8 mouse cellular contexts compared by ENCODE assay signal in the genomic region with DNA sequence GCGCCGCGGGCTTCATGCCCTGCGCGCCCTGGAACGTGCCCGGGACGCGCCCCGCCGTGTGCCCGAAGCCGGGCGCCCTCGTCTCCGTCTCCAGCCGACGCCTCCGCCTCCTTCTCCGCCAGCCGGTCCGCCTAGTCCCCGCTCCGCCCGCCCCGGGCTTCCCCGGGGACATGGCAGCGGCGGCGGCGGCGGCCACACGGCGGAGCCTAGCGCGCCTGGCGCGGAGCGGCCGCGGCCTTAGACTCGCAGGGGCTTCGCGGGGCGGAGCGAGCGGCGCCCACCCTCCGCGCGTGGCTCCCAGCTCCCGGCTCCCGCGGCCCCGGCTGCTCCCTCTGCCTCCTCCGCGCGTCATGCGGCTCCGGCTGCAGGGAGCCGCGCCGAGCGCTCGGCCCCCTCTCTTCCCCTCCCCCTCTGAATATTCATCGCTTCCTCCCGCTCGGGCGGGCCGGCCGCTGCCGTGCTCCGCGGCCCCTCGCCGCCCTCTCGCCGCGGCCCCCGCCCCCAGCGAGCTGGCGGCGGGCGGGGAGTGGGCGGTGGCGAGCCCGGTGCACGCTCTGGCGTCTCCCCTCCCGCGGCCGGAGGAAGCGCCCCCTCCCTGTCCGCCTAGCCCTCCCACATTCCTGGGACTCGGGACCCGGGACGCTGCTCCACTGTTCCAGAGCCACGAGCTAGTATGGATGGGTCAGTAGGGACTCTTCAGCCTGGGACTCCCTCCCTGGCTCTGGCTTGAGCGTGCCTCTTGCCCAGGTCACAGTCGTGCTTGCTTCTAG. TPM values are rescaled to one million over a fixed set of nuclear protein-coding genes. Genes with fewer than 3 reads are reported as not detected.
DNase-seq lines count a peak whose midpoint lies in the region; ATAC-seq and TF ChIP-seq lines count a peak whose summit lies in the region.

TSS of gene Ptprj (minus strand) at position 412 of the 770 bp plus-strand sequence.

- ATAC-seq in hindbrain, embryonic 15.5 days (ENCODE audit: low FRiP score, low read depth) = peak; percentile 85

- H3K9me3 ChIP-seq in hindbrain, embryonic 15.5 days = no peaks in the 10 kb centered on the region

- peak within 1 kb of the TSS; percentile 83 for H3K9ac ChIP-seq in hindbrain, embryonic 15.5 days

- peaks cover 24% of the 10 kb centered on the region for H3K4me1 ChIP-seq in hindbrain, embryonic 15.5 days (replicated peaks)

- intact Hi-C loops in left cerebral cortex, adult 2 months (cut with DNase I) = loop anchor here (2.0 kb wide), 4 partner anchors 32 to 106 kb away; no protein-coding TSS in a partner anchor

- no peaks in the 10 kb centered on the region for H3K27me3 ChIP-seq in hindbrain, embryonic 15.5 days

- peak within 1 kb of the TSS; percentile 69 for H3K4me2 ChIP-seq in hindbrain, embryonic 15.5 days

- WGBS in hindbrain, embryonic 15.5 days = under 1% methylated on average over 72 of the region's 100 CpGs

- peak; percentile 81 for DNase-seq in ZHBTc4 (ENCODE audit: low read depth, low spot score)
- peak; percentile 61 to 67 for DNase-seq in cerebellum, postnatal 36 days
- DNase-seq in gastrocnemius, adult 8-10 months (ENCODE audit: low spot score in 2 of 2) = peak; percentile 33 to 38
- DNase-seq in left cerebral cortex, adult 2 months (ENCODE audit: extremely low spot score in 1 of 2, low spot score in 2 of 2) = peak; percentile 69 to 77
- peak; percentile 83 to 90 for DNase-seq in lung, postnatal 4 days
- peak; percentile 83 for DNase-seq in retina, postnatal 1 day
- peak; percentile 61 for DNase-seq in urinary bladder, postnatal 25 days (ENCODE audit: low spot score)

- H3K4me3 ChIP-seq in hindbrain, embryonic 15.5 days = peak within 1 kb of the TSS; percentile 71
- peak within 1 kb of the TSS; percentile 97 for H3K4me3 ChIP-seq in left cerebral cortex, adult 2 months

- H3K36me3 ChIP-seq in hindbrain, embryonic 15.5 days = no peaks in the 10 kb centered on the region

- peak within 1 kb of the TSS; percentile 89 for H3K27ac ChIP-seq in hindbrain, embryonic 15.5 days (replicated peaks)
- peak within 1 kb of the TSS; percentile 98 for H3K27ac ChIP-seq in left cerebral cortex, adult 2 months

- no peak; the same call in 1 of the 2 replicates for TF ChIP-seq CTCF in left cerebral cortex, adult 2 months (IDR thresholded peaks at IDR 0.05)

RNA-seq across cellular contexts. Expression of gene Ptprj, which starts in this region (rescaled TPM):
- 1 to 10 TPM; 1.3 to 3.1 (median 2.1) TPM for total RNA-seq in gastrocnemius, adult 8-10 months (2022)
- polyA plus RNA-seq in hindbrain, embryonic 15.5 days (2015; fragmentation: Nextera tagmentation; extraction: Ambion mirVana) = 5.7 and 6.8 TPM in 2 replicates
- 100 to 1,000 TPM; 114 to 117 TPM for total RNA-seq in left cerebral cortex, adult 2 months (2021)

Comparison
In these comparisons a context has a peak if more than half of its experiments do, and no peak if none do; other contexts are left out.
1. Peak in every context shown above with its lines: DNase-seq, ATAC-seq, H3K4me3 ChIP-seq and H3K27ac ChIP-seq.
2. RNA of gene Ptprj (total RNA-seq): 114 to 117 TPM in left cerebral cortex, adult 2 months; 1.3 to 3.1 TPM in gastrocnemius, adult 8-10 months; every median in the first group is over 10 times any median in the second.
3. DNase-seq: peak in every context shown above with its lines; median percentile 86 in lung, postnatal 4 days; 83 in retina, postnatal 1 day; 81 in ZHBTc4; 73 in left cerebral cortex, adult 2 months; 64 in cerebellum, postnatal 36 days; 61 in urinary bladder, postnatal 25 days; 36 in gastrocnemius, adult 8-10 months.